Mouse (Mus musculus) E14TG2a.4 (cell line): ENCODE data around the gene Ugt1a7c.

Experiments used
- CTCF ChIP-seq: conservative IDR thresholded peaks from 2 replicates; pipeline ENCODE4 v1.5.1; 2014; ENCODE audit warnings: low read length
- NANOG ChIP-seq: IDR thresholded peaks from 2 replicates; pipeline ENCODE4 v1.6.1; 2014; ENCODE audit warnings: borderline replicate concordance, low read length, mixed read lengths

- TF ChIP-seq CTCF: no peak
- TF ChIP-seq NANOG: no peak
These were observed 139.4 kb downstream of the Ugt1a7c start for GRCm38 (mm10) chr1:88234248-88234610.
